Mouse (Mus musculus) hindbrain, embryonic 11.5 days (tissue): ENCODE measurements around the gene Ube2e2. TPM values are rescaled to one million over a fixed set of nuclear protein-coding genes. Genes with fewer than 3 reads are reported as not detected.

ENCODE experiments used
- ATAC-seq: fragments of 200-750 bp; cut with Nextera tagmentation; 2 replicates; pipeline ENCODE4 v1.8.0; 2017; ENCODE audit warnings: mild to moderate bottlenecking, moderate TSS enrichment, moderate library complexity; ENCODE audit not compliant: low FRiP score
- DNase-seq: peaks from one replicate; pipeline ENCODE4 v3.0.0-alpha.2; 2015; ENCODE audit warnings: low spot score
- H3K27ac ChIP-seq: fragments of 300-500 bp; sonication (generic); 2 replicates; pipeline ENCODE4 v1.5.1; 2014; ENCODE audit warnings: mild to moderate bottlenecking, low read depth, low read length
- H3K27me3 ChIP-seq: fragments of 300-500 bp; sonication (generic); 2 replicates; pipeline ENCODE4 v1.6.1; 2014; ENCODE audit warnings: mild to moderate bottlenecking, low read length, moderate library complexity, mixed read lengths; ENCODE audit not compliant: control insufficient read depth, insufficient read depth
- H3K36me3 ChIP-seq: fragments of 300-500 bp; sonication (generic); 2 replicates; pipeline ENCODE4 v1.6.1; 2014; ENCODE audit warnings: mild to moderate bottlenecking, low read length, moderate library complexity, mixed read lengths; ENCODE audit not compliant: control insufficient read depth, insufficient read depth
- H3K4me1 ChIP-seq: fragments of 300-500 bp; sonication (generic); replicated peaks from 2 replicates; pipeline ENCODE4 v1.6.1; 2014; ENCODE audit warnings: low read length, mixed read lengths; ENCODE audit not compliant: control insufficient read depth, insufficient read depth
- H3K4me2 ChIP-seq: fragments of 300-500 bp; sonication (generic); replicated peaks from 2 replicates; pipeline ENCODE4 v1.6.1; 2014; ENCODE audit warnings: mild to moderate bottlenecking, low read depth, low read length
- H3K4me3 ChIP-seq: fragments of 300-500 bp; sonication (generic); 2 replicates; pipeline ENCODE4 v1.5.1; 2014; ENCODE audit warnings: low read depth, low read length
- H3K9ac ChIP-seq: fragments of 300-500 bp; sonication (generic); 2 replicates; pipeline ENCODE4 v1.6.1; 2014; ENCODE audit warnings: low read depth, low read length
- H3K9me3 ChIP-seq: fragments of 300-500 bp; sonication (generic); 2 replicates; pipeline ENCODE4 v1.6.1; 2016; ENCODE audit warnings: low read length; ENCODE audit not compliant: control insufficient read depth
- WGBS: fragments of 180-500 bp; shearing (Covaris S2); extraction: QIAGEN DNeasy Blood & Tissue Kit; methylation state at CpG from one replicate; pipeline ENCODE4 v1.1.7; 2014; 5-methylcytosine and 5-hydroxymethylcytosine counted together
- polyA plus RNA-seq: library from polyadenylated mRNA; unstranded; fragments of >200 nt; fragmentation: Nextera tagmentation; extraction: Ambion mirVana; gene quantifications from 2 replicates; pipeline ENCODE4 v1.2.1, GENCODE M21; 2014

Gene Ube2e2
- polyA plus RNA-seq, 1 experiment from 2014 or later, result 52.5 TPM

DNA sequence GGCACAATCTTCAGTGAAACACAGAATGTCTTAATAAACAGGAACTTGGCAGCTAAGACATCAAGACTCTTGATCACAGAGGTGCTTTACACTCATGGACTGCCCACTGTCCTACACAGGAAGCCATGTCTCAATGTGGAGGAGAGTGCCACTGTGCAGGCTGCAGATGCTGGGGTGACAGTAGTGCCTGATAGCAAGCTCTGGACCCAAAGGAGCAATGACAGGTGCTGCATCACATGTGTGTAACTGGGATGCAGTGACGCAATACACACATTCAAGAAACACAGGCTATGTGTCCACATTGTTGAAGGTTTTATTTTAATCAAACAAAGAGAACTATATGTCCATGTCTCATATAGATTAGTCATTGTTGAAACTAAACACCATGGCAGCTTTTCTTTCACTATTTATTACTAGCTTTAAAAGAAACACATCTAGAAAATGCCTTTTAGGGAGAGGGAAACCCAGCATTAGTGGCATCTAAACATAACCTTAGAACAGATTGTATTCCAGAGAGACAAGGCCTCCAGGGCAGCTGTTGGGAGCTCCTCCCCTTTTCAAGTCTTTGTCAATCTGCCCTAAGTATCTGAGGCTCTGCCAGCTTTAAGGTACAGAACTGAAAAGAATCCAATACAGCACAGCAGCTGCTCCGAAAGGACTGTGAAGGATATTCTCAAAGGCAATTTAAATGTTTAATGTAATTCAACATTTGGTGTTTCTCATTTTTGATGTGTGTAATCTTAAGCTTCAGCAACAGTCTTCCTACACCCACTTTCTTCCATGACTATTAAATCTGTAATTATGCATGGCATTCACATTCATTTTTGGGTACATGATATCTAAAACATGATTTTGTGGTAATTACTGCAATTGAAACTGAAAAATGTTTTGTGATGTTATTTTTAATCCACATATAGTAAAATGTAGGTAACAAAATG lies 135.2 kb downstream of the Ube2e2 start:
- Histone ChIP-seq H3K9ac (no peak overlapping the region), H3K4me3 (no peak overlapping the region), H3K36me3 (no peaks in the 10 kb centered on the region), H3K27ac (no peak overlapping the region), H3K27me3 (no peaks in the 10 kb centered on the region), H3K4me1 (no peaks in the 10 kb centered on the region), H3K9me3 (no peaks in the 10 kb centered on the region), H3K4me2 (no peak overlapping the region)
- DNase-seq (no peak), ATAC-seq (peak; percentile 61)
- WGBS, result 74% methylated on average over 2 of the region's 2 CpGs

DNA sequence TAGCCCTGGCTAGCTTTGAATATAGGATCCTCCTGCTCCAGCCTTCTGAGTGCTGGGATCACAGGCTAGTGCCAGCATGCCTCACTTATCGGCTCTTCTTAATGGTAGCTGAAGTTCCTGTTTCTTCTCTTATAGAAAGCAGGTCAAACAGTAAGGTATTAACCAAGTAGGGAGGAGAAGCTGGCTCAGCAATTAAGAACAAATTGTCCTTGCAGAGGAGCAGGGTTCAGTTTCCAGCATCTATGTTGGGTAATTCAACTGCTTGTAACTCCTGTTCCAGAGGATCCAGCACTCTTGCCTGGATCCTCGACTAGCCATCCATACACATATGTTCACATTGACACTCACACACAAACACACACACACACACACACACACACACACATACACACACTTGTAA lies 136.1 kb downstream of the Ube2e2 start:
- Histone ChIP-seq H3K9me3 (no peaks in the 10 kb centered on the region), H3K4me3 (no peak overlapping the region), H3K9ac (no peak overlapping the region), H3K36me3 (no peaks in the 10 kb centered on the region), H3K27ac (no peak overlapping the region), H3K4me1 (no peaks in the 10 kb centered on the region), H3K4me2 (no peak overlapping the region), H3K27me3 (no peaks in the 10 kb centered on the region)
- ATAC-seq (no peak), DNase-seq (no peak)
- 95% methylated on average over 2 of the region's 2 CpGs for WGBS

DNA sequence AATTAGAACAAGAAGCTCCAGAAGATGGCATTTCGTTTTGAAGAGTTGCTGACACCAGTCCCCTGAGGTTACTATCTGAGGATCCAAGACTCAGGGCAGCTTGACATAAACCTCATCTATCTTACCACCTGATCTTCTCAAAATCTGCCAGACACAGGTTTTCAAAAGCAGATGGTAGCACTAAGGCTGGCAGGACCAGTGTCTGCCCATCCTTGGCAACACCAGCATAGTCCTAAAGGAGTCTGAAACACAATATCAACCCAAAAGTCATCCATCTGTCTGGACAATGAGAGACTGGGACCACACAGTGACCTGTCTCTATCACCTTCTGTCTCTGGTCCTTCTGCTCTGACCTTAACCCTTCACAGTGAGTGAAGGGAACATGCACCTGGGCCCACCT lies 138.7 kb downstream of the Ube2e2 start:
- H3K4me1 ChIP-seq, result no peaks in the 10 kb centered on the region
- H3K9me3 ChIP-seq, result no peaks in the 10 kb centered on the region
- H3K36me3 ChIP-seq, result no peaks in the 10 kb centered on the region
- H3K4me3 ChIP-seq, result no peak overlapping the region
- 76% methylated on average over 1 of the region's 1 CpGs for WGBS
- no peaks in the 10 kb centered on the region for H3K27me3 ChIP-seq
- H3K4me2 ChIP-seq, result no peak overlapping the region
- H3K9ac ChIP-seq, result no peak overlapping the region
- no peak overlapping the region for H3K27ac ChIP-seq
- ATAC-seq (no peak), DNase-seq (no peak)

DNA sequence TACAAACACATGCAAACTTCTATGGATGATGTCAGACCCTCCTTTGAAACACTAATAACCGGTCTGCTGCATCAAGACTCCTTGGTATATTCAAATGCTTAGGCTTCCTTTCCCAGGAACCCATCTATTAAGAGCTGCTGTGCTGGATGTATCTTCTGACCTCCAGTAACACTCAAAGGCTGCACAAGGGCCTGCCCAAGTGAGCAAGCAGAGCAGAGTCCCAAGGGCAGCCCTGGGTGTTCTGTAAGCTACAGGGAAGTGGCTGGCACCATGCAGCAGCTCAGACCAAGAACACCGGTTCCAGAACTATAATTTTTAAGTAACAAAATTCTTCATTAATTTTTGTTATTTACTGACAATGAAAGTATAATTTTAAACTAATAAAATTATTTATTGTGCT lies 139.5 kb downstream of the Ube2e2 start:
- H3K27me3 ChIP-seq, result no peaks in the 10 kb centered on the region
- 95% methylated on average over 2 of the region's 2 CpGs for WGBS
- no peak overlapping the region for H3K27ac ChIP-seq
- no peak overlapping the region for H3K4me2 ChIP-seq
- H3K36me3 ChIP-seq, result no peaks in the 10 kb centered on the region
- no peak overlapping the region for H3K9ac ChIP-seq
- no peak for ATAC-seq
- H3K4me3 ChIP-seq, result no peak overlapping the region
- no peaks in the 10 kb centered on the region for H3K9me3 ChIP-seq
- no peak for DNase-seq
- H3K4me1 ChIP-seq, result no peaks in the 10 kb centered on the region

DNA sequence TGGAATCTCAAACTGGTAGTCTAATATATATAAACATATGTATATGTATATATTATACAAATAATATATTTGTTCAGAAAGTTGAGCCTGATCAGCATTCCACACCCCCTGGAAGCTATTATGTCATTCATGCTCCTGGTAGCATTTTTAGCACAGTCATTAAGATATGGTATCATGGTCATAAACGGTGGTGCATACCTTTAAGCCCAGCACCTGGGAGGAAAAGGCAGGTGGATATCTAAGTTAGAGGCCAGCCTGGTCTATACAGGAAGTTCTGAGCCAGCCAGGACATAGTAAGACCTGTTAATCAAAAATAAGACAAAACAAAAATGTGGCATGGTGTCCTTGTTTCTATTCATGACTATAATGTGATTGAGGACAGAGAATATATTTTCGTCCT lies 140.1 kb downstream of the Ube2e2 start:
- Histone ChIP-seq H3K9me3 (no peaks in the 10 kb centered on the region), H3K9ac (no peak overlapping the region), H3K36me3 (no peaks in the 10 kb centered on the region), H3K4me2 (no peak overlapping the region), H3K4me3 (no peak overlapping the region), H3K27ac (no peak overlapping the region), H3K4me1 (no peaks in the 10 kb centered on the region), H3K27me3 (no peaks in the 10 kb centered on the region)
- 82% methylated on average over 2 of the region's 2 CpGs for WGBS
- no peak for DNase-seq
- ATAC-seq, result no peak

DNA sequence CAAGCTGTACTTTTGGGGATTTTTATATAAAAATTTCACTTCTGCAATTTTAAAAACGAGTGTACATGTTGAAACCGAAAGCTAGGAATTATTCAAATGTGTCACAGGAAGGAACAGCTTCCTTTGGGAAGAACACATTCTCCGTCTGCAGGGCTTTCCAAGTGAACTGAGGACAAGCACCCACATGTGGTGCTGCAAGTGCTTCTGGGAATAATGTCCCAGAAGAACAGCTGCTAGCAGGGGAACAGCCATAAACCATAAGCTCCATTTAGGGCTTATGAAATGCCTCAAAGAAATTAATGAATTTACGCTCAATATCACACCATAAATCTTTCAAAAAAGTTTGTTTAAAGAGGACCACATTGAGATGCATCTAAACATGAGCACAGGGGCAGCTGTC lies 162.9 kb downstream of the Ube2e2 start:
- WGBS, result 72% methylated on average over 4 of the region's 4 CpGs
- H3K4me1 ChIP-seq, result no peaks in the 10 kb centered on the region
- no peaks in the 10 kb centered on the region for H3K27me3 ChIP-seq
- H3K36me3 ChIP-seq, result no peaks in the 10 kb centered on the region
- no peak overlapping the region for H3K27ac ChIP-seq
- H3K9ac ChIP-seq, result no peak overlapping the region
- no peak overlapping the region for H3K4me2 ChIP-seq
- no peaks in the 10 kb centered on the region for H3K9me3 ChIP-seq
- DNase-seq (no peak), ATAC-seq (no peak)
- H3K4me3 ChIP-seq, result no peak overlapping the region

DNA sequence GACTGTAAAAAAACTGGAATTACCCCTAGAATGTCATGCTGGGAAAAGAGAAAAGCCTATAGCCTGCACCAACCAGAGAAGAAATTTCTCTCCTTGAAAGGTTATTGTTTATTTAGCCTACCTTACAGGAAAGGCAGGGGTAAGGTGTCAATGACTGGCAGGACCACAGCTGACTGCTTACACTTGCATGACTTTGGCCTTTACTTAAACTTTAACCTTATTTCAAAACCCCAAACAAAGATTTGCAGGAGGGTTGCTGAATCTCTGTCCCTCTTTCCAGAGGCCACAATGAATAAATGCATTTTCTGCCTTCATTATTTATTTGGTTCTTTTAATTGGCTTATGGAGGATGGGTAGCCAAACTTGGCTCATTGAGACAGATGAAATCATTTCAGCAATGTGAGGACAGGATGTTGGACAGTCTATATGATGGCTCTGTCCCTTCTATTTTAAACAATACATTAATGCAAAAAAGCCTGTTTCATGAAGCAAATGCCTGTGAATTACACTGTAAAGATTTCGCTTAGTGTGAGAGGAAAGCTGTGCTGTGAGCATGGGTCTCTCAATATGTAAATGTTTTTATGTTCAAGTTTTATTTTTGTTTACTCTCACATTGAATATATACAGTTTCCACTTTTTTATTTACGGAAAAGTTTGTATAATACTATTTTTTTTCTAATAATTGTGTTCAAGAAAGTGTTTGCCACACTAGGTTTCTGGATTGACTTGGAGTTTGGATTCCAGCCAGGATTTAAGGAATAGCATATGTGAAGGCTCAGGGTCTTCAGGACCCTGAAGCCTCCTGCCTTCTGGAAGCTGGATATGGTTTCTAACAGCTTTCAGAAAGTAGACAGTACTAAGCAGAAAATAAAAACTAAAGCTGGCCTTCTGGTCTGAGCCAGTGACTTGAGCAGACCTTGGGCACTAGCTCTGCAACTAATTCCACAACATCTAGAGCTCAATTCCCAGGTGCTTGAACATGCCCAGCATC lies 173.2 kb downstream of the Ube2e2 start:
- Histone ChIP-seq H3K9ac (no peak overlapping the region), H3K27ac (no peak overlapping the region), H3K36me3 (no peaks in the 10 kb centered on the region), H3K4me2 (no peak overlapping the region), H3K27me3 (no peaks in the 10 kb centered on the region), H3K9me3 (no peaks in the 10 kb centered on the region), H3K4me3 (no peak overlapping the region), H3K4me1 (no peaks in the 10 kb centered on the region)
- 92% methylated on average over 2 of the region's 2 CpGs for WGBS
- no peak for DNase-seq
- no peak for ATAC-seq

DNA sequence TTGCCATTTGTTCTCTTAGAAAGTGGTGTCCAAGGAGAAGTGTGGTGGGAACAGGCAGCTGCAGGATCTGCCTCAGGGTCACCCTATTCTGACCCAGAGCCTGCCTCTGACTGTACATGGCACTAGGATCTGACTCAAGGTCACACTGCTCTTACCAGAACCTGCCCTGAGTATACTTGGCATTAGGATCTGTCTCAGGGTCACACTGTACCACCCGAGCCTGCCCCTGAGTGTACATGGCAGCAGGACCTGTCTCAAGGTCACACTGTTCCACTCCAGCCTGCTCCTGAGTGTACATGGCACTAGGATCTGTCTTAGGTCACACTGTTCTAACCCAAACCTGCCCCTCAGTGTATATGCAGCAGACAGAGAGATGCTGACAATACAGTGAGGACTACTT lies 177.1 kb downstream of the Ube2e2 start:
- DNase-seq, result no peak

More for the DNA sequence above, 177.1 kb downstream of the Ube2e2 start:
- no peak overlapping the region for H3K4me3 ChIP-seq
- H3K9me3 ChIP-seq, result no peaks in the 10 kb centered on the region
- H3K4me1 ChIP-seq, result no peaks in the 10 kb centered on the region
- H3K27me3 ChIP-seq, result no peaks in the 10 kb centered on the region
- ATAC-seq, result no peak
- no peak overlapping the region for H3K4me2 ChIP-seq
- H3K27ac ChIP-seq, result no peak overlapping the region
- H3K9ac ChIP-seq, result no peak overlapping the region
- no peaks in the 10 kb centered on the region for H3K36me3 ChIP-seq
- WGBS, result 77% methylated on average over 1 of the region's 1 CpGs
